Mouse (Mus musculus) MEL (cell line): ENCODE data around the gene Flt3l.

Experiments used
- CTCF ChIP-seq, 3 experiments: IDR thresholded peaks in 2 of 3; conservative IDR thresholded peaks in 1 of 3; 2 replicates each; pipeline ENCODE4 v1.5.1; 2011 to 2012; ENCODE audit warnings: low read length in 3 of 3, low read depth in 2 of 3, mild to moderate bottlenecking in 2 of 3, improper control_type of control experiment in 1 of 3, inconsistent platforms in 1 of 3, mixed read lengths in 1 of 3, moderate library complexity in 1 of 3; ENCODE audit not compliant: control insufficient read depth in 1 of 3, insufficient read depth in 1 of 3, poor library complexity in 1 of 3, severe bottlenecking in 1 of 3
- EP300 ChIP-seq, 2 experiments: IDR thresholded peaks; 2 replicates each; pipeline ENCODE4 v1.6.1; 2011; ENCODE audit warnings: improper control_type of control experiment in 2 of 2, low read length in 2 of 2, low read depth in 1 of 2, mild to moderate bottlenecking in 1 of 2
- GABPA ChIP-seq: IDR thresholded peaks from 2 replicates; pipeline ENCODE4 v1.6.1; 2012; ENCODE audit warnings: low read depth, mild to moderate bottlenecking, inconsistent platforms, low read length, improper control_type of control experiment, moderate library complexity
- MAX ChIP-seq: IDR thresholded peaks from 2 replicates; pipeline ENCODE4 v1.6.1; 2011; ENCODE audit warnings: low read length, improper control_type of control experiment
- POLR2A ChIP-seq, 2 experiments: IDR thresholded peaks; 2 replicates each; pipeline ENCODE4 v1.6.1; 2011 to 2012; ENCODE audit warnings: low read length in 2 of 2, mild to moderate bottlenecking in 2 of 2, control low read depth in 1 of 2, improper control_type of control experiment in 1 of 2, low read depth in 1 of 2, moderate library complexity in 1 of 2; ENCODE audit not compliant: control insufficient read depth in 1 of 2, insufficient read depth in 1 of 2, poor library complexity in 1 of 2
- ZC3H11A ChIP-seq: IDR thresholded peaks from 2 replicates; pipeline ENCODE4 v1.6.1; 2012; ENCODE audit warnings: low read depth, mild to moderate bottlenecking, inconsistent platforms, low read length, improper control_type of control experiment

DNA sequence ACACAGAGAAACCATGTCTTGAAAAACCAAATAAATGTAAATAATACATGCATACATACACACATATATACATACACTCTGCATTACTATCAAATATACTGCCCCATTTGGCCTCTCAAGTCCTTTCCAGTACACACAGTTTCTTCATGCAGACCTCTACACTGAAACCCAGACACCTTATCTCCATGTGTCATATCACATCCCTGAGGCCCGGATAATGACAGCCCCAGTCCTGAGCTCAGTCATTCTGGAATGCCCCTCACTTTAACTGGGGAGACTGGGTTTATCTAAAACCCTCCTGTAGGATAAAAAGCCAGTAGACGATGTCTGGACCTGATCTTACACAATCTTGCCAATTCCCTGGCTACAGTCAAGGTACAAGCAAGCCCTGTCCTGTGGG, 22.8 kb downstream of the Flt3l start:
- no peak for TF ChIP-seq CTCF (IDR thresholded peaks at IDR 0.05 in 2 of 3, conservative IDR thresholded peaks at IDR 0.05 in 1 of 3; ENCODE audit: control insufficient read depth in 1 of 3, insufficient read depth in 1 of 3, low read depth in 2 of 3, low read length in 3 of 3, poor library complexity in 1 of 3, severe bottlenecking in 1 of 3)
- TF ChIP-seq GABPA: no peak
- TF ChIP-seq EP300 (IDR thresholded peaks at IDR 0.05; ENCODE audit: low read depth in 1 of 2, low read length in 2 of 2): peak in 1 of 2 experiments; percentile 22; a peak in 1 of 4 replicates
- TF ChIP-seq POLR2A (IDR thresholded peaks at IDR 0.05; ENCODE audit: control insufficient read depth in 1 of 2, insufficient read depth in 1 of 2, low read depth in 1 of 2, low read length in 2 of 2, poor library complexity in 1 of 2): no peak
- no peak for TF ChIP-seq ZC3H11A
- TF ChIP-seq MAX: 0 out of 2 replicates have a peak, but pooled peaks have one; percentile 28
